Comparison of ENCODE assay signal across 8 mouse cellular contexts in genomic region chr15:27786418-27786817, GRCm38 (mm10).
DNase-seq lines count a peak whose midpoint lies in the region; ATAC-seq lines count a peak whose summit lies in the region.

No protein-coding gene starts in this region.

- no peak for ATAC-seq in forebrain, embryonic 16.5 days
- ATAC-seq in intestine, embryonic 16.5 days: no peak
- no peak for ATAC-seq in stomach, embryonic 14.5 days (ENCODE audit: insufficient number of reproducible peaks, insufficient read depth, low FRiP score, low read depth)

- peak overlapping the region; percentile 5; the same call in 1 of the 2 replicates for H3K4me2 ChIP-seq in forebrain, embryonic 16.5 days (ENCODE audit: low read length)
- peak overlapping the region; percentile 44 for H3K4me2 ChIP-seq in intestine, embryonic 16.5 days (ENCODE audit: low read depth, low read length)
- peak overlapping the region; percentile 51 for H3K4me2 ChIP-seq in stomach, embryonic 14.5 days (replicated peaks; ENCODE audit: low read depth, low read length)

- H3K36me3 ChIP-seq in forebrain, embryonic 16.5 days (ENCODE audit: control insufficient read depth, insufficient read depth): no peaks in the 10 kb centered on the region
- H3K36me3 ChIP-seq in intestine, embryonic 16.5 days (ENCODE audit: control insufficient read depth, insufficient read depth, low read length): no peaks in the 10 kb centered on the region
- no peaks in the 10 kb centered on the region for H3K36me3 ChIP-seq in stomach, embryonic 14.5 days (ENCODE audit: control insufficient read depth, insufficient read depth, low read length)

- H3K27ac ChIP-seq in forebrain, embryonic 16.5 days (ENCODE audit: low read length): no peak overlapping the region
- H3K27ac ChIP-seq in intestine, embryonic 16.5 days (ENCODE audit: low read length): no peak overlapping the region
- peak overlapping the region; percentile 94; the same call in 1 of the 2 replicates for H3K27ac ChIP-seq in stomach, embryonic 14.5 days (ENCODE audit: low read length)

- whole genome bisulfite sequencing in forebrain, embryonic 16.5 days: 41% methylated on average over 11 of the region's 11 CpGs
- 48% methylated on average over 11 of the region's 11 CpGs for WGBS in intestine, embryonic 16.5 days
- 56% methylated on average over 11 of the region's 11 CpGs for WGBS in stomach, embryonic 14.5 days

- peaks cover 80% of the 10 kb centered on the region for H3K4me1 ChIP-seq in forebrain, embryonic 16.5 days (replicated peaks; ENCODE audit: control insufficient read depth, insufficient read depth, low read length)
- H3K4me1 ChIP-seq in intestine, embryonic 16.5 days (ENCODE audit: control insufficient read depth, insufficient read depth, low read length): peaks cover 52% of the 10 kb centered on the region
- peaks cover 60% of the 10 kb centered on the region for H3K4me1 ChIP-seq in stomach, embryonic 14.5 days (ENCODE audit: control insufficient read depth, insufficient read depth, low read length)

- DNase-seq in lung, postnatal 10 days: peak; percentile 34
- DNase-seq in lung, postnatal 36 days: no peak
- no peak for DNase-seq in layer of hippocampus, adult 9-10 months (ENCODE audit: low spot score)
- no peak for DNase-seq in T-cell, adult 2 months (ENCODE audit: low spot score)
- DNase-seq in spleen, adult 12 weeks (ENCODE audit: low spot score): no peak

- H3K27me3 ChIP-seq in forebrain, embryonic 16.5 days (replicated peaks; ENCODE audit: control insufficient read depth, insufficient read depth, low read length): no peaks in the 10 kb centered on the region
- H3K27me3 ChIP-seq in intestine, embryonic 16.5 days (replicated peaks; ENCODE audit: control insufficient read depth, insufficient read depth, low read length): no peaks in the 10 kb centered on the region
- H3K27me3 ChIP-seq in stomach, embryonic 14.5 days (ENCODE audit: control insufficient read depth, insufficient read depth, low read length): no peaks in the 10 kb centered on the region

- H3K9me3 ChIP-seq in forebrain, embryonic 16.5 days (ENCODE audit: control insufficient read depth, low read length): no peaks in the 10 kb centered on the region
- H3K9me3 ChIP-seq in intestine, embryonic 16.5 days (ENCODE audit: control insufficient read depth, low read length): no peaks in the 10 kb centered on the region
- H3K9me3 ChIP-seq in stomach, embryonic 14.5 days (ENCODE audit: control insufficient read depth, low read depth, low read length): no peaks in the 10 kb centered on the region

- no peak overlapping the region for H3K4me3 ChIP-seq in forebrain, embryonic 16.5 days (replicated peaks; ENCODE audit: low read length)
- peak overlapping the region; percentile 49 for H3K4me3 ChIP-seq in intestine, embryonic 16.5 days (ENCODE audit: low read length)
- H3K4me3 ChIP-seq in stomach, embryonic 14.5 days (ENCODE audit: low read depth, low read length): peak overlapping the region; percentile 39

- no peak overlapping the region for H3K9ac ChIP-seq in forebrain, embryonic 16.5 days (replicated peaks; ENCODE audit: low read depth, low read length)
- H3K9ac ChIP-seq in intestine, embryonic 16.5 days (ENCODE audit: low read depth, low read length): 0 out of 2 replicates have a peak overlapping the region, but pooled peaks have one; percentile 21
- H3K9ac ChIP-seq in stomach, embryonic 14.5 days (replicated peaks; ENCODE audit: low read depth, low read length): no peak overlapping the region
